Mouse (Mus musculus): Measurements from ENCODE around the gene Abcb8.

GRCm38 (mm10) chr5:24391864-24392263, 1.6 kb upstream of the Abcb8 start, which contains the start of gene Atg9b:
- TF ChIP-seq MAZ (IDR thresholded peaks at IDR 0.05; ENCODE audit: low read depth, low read length) (no peak), TAL1 (IDR thresholded peaks at IDR 0.05; ENCODE audit: low read length) (no peak)
